Mouse (Mus musculus) lung, postnatal 14 days (tissue): ENCODE data around the gene Arhgef39.
A peak's percentile ranks its signal among the peaks of the same experiment; 100 is the strongest.
"Not testable (repeated sequence)": the region's sequence is repeated elsewhere in the genome, so short reads cannot be mapped to it uniquely, and the experiment has no call there.

ENCODE experiments used
- DNase-seq: peaks from one replicate; pipeline ENCODE4 v3.0.0; 2021

Gene Arhgef39

DNA sequence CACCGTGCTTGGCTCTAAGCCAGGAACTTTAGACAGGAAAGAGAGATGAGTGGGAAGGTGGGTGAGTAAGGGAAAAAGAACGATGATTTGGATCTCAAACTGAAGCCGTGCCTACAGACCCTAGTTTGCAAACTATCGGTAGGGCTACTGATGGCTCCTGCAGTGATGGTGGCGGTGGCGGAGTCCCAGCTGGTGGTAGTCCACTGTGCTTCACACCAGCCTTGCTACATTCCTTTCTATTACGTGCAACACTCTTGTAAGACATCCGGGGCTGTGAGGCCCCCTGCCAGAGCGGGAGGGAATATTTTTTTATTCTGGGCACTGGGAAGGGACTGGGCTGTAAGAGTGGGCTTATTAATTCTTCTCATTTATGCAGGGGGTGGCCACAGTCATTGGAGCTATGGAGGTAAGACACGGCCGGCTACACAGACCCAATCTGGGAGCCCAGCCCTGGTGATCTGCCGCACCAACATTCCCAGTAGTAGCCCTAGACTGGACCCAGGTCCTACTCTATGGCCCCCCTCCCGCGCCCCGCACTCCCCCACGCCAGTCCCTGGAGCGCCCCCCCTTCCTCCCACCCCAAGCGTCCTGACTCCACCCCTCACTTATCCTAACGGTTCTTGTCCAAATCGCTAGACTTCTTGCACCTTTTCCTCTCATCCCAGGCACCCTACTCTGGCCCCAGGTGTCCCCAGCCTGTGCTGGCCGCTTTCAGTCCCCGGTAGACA lies 8.6 kb upstream of the Arhgef39 start:
- peak; percentile 45 for DNase-seq

DNA sequence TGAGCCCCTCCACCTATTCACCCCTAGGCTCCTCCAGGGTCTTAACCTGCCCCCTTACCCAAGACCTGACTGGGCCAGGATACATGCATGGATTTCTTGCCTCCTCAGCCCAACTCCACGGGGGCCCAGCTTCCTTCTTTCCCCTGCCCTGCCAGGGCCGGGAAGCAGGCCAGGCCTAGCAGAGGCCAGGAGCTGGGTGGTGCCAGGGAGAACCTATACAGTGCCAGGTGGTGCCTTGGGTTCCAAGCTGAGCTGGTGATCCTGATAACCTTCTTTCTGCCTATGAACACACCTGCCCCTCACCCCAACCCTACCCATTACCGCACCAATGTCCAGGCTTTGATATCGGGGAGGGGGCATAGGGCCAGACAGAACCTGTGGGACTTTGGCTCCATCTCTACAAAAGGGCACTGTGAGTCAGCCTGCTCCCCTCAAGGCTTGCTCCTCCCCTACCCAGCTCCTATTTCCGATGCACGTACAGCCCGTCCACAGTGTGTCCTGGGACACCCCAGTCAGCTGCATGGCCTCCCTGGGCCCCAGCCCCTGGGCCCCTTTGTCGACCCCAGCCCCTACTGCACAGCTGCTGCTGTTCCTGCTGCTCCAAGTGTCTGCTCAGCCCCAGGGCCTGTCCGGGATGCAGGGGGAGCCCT lies 7.2 kb upstream of the Arhgef39 start, which contains the start of gene Car9:
TSS of gene Car9 (plus strand) at position 431 of the 650 bp plus-strand sequence.
- no peak for DNase-seq

DNA sequence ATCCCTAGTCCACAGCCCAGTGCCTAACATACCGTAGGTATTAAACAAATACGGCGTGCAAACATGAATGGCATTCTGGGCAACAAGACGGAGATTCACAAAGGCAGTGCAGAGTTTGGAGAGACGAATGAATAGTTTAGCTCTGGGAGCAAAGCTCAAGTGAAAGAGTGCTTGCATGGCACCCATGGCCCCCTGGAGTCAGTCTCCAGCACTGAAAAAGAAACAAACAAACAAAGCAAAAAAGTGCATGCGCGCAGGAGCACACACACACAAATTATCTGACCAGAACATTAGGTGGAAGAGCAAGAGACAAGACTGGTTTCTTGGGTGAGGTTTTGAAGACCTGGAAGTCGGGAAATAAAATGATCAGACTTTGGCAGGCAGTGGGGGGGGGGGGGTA lies 6.6 kb upstream of the Arhgef39 start:
- no peak for DNase-seq

DNA sequence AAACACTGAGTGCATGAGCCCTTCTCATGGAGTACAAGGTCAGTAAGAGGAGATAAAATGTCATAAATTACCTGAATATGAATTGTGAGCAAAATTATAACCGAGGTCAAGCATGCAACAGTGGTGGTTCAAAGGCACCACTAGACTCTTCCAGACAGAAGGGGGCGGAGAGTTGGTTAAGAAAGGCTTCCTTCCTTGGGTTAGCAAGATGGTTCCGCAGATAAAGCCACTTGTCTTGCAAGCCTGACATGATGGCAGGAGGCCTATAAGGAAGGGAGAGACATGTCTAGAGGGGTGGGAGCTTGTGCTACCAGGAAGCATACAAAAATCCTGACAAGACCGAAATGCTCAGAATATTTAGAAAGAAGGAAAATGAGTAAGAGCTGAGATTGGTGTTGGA lies 4.8 kb upstream of the Arhgef39 start:
- DNase-seq, result no peak

DNA sequence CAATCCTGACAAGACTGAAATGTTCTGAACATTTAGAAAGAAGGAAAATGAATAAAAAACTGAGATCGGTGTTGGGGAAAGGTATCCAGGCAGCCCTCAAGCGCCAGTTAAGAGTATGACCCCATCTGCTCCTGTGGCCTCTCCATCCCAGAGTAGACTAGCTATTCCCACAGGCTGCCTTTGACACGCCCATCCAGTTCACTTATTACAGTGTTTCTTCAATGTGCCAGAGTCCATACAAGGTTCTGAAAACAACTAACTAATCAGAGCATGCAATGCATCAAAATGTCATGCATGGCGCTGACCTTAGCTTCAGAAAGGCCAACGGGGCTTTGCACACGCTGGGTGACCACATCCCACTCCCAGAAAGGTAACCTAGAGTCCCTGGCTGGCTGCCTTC lies 4.0 kb upstream of the Arhgef39 start:
- DNase-seq, result no peak

DNA sequence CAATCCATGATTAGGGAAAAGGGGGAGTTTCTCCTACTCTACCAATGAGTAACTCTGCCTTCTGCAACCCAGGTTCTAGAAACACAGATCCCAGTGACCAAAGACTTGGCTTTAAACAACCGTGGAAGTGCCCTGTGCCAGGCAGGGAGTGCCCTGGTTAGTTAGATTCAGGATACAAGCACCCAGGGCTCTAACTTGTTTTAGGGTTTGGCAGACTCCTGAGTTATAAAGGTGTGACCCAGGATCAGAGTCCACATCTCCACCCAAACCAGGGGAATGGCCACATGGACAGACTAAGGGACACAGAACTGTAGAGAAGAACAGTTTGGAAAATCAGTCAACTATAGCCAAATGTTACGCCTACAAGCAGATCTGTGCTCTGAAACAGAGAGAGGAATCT lies 3.5 kb upstream of the Arhgef39 start:
- DNase-seq, result no peak

DNA sequence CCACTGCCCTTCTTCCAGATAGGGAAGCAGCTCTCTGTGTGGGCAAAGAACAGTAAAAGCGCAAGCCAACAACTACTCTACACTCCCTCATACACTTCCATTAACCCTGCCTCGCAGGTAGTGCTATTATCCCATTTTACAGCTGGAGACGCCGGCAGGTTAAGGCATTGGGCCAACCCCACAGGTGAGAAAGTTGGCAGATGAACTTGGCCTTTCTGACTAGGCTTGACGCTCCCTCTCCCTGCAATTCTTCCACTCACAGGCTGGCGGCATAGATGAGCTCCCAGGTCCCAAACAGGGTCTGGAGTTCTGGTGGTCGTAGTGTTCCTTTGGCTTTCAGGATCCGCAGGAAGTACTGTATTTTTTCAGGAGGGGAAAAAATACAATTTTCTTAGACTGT lies 512 bp downstream of the Arhgef39 start:
- no peak for DNase-seq

DNA sequence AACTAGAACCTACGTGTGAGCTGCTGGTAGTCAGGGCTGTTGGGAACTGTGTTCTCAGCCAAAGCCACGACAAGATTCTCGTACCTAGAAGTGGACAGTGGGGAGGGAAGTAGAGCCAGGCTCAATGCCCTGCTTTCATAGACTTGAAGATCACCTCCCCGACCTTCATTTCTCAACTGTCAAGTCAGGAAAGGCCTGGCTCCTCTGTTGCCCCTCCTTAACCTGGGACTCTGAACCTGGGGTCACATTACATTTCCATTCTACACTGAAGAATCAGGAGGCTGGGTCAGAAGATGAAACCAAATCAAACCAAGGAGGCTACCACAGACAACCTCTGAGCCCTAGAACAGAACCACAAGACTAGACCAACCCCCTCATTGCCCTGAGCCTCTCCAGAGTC lies 1.5 kb downstream of the Arhgef39 start:
- DNase-seq, result no peak

DNA sequence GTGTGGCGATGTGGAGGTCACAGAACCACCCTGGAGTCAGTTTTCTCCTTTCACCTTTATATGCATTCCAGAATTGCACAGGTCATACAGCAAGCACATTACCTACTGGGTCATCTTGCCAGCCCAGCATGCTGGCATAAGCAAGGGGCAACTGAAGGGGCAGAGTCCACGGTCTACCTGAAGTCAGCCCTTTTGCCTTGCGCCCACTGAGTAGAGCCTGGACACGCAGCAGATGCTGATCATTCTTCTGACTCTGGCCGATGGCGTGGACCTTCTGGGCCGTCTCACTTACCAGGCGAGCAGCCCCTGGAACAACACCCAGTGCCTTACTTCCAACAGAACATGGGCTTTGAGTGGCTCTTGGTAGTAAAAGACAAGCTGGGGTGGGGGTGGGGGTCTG lies 2.1 kb downstream of the Arhgef39 start:
- DNase-seq, result no peak

DNA sequence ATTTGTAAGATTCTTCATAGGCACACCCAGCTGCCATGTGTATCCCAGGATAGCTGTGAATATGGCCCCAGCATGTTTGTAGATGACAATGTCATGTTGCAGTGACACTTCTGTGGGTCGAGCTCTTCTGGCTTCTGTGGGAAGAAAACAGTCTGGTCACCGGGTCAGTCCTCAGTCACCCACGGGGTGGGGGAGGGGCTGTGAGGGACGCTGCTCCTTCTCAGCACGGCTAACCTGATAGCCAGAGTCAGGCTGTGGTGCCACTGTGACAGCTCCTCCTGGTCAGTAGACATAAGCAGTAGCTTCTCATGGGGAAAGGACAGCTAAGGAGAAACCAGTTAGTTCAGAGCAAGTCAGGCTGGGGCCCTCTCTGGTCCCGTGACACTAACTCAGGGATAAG lies 2.9 kb downstream of the Arhgef39 start:
- DNase-seq, result no peak

DNA sequence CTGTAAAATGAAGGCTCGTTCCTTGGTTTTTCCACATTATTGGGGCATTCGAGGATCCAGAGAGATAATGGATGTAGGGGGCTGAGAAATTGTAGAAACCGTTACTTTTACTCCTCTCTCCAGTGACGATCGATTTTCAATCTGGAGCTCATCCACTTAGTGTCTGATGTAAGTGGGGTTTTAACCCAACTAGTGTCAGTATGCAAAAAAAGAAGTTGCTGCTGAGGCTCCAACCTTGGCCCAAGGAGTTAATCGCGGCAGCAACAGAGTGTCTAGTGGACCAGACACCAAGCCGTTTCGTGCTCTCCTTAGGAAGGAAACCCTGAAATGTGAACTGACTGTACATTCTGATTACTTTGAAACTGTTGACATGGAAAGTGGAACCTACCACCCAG lies 5.7 kb downstream of the Arhgef39 start:
- no peak for DNase-seq

DNA sequence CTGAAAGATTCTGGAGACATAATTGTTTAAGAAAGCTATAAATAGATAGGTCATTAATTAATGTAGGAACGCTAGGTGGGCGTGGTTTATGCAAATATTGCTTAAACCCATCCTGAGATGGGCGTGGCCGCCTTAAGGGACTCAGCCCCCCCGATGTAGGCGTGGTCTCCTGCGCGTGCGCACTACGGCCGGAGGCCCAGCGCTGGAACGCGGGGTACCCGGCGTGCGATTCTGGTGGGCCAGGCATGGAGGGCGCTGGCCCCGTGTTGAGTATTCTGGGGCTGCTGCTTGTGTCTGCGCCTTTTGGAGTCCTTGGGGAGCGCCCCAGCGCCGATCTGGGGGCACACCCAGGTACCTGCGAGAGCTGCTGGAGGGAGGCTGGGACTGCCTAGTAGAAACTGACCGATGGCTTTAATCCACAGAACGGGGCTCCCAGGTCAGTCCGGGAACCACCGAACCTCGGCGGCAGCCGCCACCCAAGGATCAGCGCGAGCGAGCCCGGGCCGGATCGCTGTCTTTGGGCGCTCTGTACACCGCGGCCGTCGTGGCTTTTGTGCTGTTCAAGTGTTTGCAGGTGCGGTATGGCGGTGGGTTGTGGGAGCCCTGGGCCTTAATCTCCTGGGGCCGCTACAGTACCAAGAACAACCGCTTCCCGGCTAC lies 6.2 kb downstream of the Arhgef39 start:
- peak; percentile 98 for DNase-seq

DNA sequence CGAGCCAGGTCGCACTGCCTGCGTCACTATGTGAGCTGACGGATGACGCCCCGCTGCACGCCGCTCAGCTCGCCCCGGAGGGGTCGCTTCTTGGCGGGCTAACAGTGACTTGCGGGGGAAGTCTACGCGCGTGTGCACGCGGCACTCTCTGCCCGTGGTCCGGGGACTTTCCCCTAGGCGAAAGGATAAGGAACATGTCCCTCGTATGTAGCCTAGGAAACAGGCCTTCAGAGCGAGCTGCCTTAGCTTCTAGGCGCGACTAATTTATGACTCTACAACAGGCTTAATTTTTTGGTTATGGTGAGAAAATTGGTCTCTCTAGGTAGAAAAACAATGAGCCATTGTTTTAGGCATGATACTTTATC lies 6.7 kb downstream of the Arhgef39 start, which contains the start of gene Ccdc107:
TSS of gene Ccdc107 (plus strand) at position 80 of the 365 bp plus-strand sequence.
- peak; percentile 90 for DNase-seq

DNA sequence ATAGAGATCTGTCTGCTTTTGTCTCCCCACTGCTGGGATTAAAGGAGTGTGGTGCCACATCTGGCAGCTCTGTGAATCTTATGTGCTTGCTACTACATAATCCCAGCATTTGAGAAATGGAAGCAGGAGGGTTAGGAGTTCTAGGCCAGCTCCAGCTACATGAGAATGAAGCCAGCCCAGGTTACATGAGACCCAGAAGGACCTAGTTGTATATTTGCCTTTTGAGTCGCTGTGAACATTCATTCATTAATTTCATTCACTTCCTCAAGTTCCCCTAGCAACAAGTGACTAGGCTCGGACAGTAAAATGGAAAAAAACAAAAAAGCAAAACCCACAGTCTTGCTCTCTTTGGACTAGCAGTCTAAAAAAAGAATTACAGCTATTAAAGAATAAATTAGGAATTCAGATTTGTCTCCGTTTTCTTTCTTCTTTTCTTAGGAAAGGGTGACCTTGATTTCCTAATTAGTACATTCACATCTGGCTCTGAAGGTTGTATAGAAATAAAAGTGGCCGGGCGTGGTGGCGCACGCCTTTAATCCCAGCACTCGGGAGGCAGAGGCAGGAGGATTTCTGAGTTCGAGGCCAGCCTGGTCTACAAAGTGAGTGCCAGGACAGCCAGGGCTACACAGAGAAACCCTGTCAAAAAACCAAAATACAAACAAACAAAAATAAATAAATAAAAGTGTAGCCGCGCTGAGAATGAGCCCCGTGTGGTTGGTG lies 7.2 kb downstream of the Arhgef39 start:
- no peak for DNase-seq

DNA sequence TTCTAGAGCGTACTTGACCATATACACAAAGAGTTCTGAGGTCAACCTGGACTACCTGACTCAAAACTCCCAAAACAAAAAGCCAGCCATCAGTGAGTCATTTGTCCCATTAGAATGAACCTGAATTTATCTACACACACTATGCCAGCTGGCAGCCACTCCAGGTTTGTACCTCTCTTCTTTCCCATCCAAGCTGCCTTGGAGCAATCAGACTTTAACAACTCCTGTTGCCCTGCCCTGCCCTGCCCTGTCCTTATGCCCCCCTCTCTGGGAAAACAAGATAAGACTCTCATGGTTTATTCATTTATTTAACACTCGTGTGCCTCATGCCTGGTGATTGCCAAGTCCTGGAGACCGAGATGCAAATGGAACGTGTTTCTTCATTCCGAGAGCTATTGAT lies 8.7 kb downstream of the Arhgef39 start:
- peak; percentile 58 for DNase-seq

DNA sequence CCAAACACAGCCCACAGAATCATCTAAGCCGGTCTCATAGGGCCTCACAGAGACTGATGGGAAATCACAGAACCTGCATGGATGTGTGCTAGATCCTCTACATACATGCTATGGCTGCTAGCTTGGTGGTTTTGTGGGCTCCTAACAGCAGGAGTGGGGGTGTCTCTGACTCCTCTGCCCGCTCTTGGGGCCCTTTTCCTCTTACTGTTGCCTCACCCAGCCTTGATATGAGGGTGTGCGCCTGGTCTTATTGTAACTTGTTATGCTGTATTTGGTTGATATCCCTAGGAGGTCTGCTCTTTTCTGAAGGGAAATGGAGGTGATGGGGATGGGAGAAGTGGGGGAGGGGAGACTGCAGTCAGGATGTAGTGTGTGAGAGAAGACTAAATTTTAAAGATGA lies 9.9 kb downstream of the Arhgef39 start:
- no peak for DNase-seq

DNA sequence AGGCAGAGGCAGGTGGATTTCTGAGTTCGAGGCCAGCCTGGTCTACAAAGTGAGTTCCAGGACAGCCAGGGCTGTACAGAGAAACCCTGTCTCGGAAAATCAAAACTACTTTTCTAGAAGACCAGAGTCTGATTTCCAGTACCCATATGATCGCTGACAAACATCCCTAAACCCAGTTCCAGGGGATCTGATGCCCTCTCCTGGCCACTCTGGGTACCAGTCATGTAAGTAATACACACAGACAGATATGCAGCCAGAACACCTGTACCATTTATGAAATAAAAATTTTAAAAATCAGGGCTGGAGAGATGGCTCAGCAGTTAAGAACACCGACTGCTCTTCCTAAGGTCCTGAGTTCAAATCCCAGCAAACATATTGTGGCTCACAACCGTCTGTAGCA lies 13.8 kb downstream of the Arhgef39 start:
- DNase-seq, result not testable (repeated sequence)

DNA sequence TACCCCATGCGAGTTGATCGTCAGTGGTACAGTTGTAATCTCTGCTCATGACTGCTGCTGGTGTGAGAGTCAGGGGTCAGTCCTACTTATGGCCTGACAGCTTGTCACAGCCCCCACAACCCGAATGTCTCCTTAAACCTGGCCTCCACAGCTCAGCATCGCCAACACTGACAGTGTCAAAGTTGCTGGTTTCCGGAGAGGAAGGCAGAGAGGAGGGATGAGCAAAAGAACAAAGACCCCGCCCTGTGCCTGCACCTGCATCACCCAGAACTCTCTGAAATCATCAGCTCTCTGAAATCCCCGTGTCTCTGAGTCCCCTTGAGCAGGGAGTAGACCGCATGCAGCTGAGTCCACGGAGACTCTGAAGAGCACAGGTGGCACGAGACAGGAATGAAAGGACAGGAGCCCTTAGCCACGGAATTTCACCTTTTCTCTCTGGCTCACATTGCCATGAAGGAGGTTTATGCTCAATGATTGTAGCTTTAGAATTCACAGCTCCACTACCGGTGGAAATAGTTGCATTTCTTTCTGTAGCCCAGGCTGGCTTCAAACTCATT lies 15.9 kb downstream of the Arhgef39 start, which contains the start of gene Sit1:
TSS of gene Sit1 (minus strand) at position 200 of the 557 bp plus-strand sequence.
- no peak for DNase-seq

DNA sequence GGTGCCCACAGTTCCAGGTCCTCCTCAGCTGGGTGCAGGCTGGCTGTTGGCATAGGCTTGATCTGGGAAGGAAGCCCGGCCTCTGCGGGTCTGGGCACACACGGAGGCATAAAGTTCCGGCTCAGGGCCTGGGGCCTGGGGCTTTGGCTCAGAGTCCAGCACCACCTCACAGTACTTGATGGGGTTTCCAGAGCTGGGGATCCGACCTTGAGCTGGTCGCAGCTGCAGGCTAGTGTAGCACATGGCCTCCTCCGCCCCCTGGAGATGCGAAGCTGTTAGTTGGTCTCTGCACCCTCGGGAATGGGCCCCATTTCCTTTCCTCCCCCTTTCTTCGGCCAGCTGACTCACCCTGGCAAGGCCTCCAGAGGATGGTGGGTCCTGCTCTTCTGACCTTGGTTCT lies 16.9 kb downstream of the Arhgef39 start:
- DNase-seq, result no peak

DNA sequence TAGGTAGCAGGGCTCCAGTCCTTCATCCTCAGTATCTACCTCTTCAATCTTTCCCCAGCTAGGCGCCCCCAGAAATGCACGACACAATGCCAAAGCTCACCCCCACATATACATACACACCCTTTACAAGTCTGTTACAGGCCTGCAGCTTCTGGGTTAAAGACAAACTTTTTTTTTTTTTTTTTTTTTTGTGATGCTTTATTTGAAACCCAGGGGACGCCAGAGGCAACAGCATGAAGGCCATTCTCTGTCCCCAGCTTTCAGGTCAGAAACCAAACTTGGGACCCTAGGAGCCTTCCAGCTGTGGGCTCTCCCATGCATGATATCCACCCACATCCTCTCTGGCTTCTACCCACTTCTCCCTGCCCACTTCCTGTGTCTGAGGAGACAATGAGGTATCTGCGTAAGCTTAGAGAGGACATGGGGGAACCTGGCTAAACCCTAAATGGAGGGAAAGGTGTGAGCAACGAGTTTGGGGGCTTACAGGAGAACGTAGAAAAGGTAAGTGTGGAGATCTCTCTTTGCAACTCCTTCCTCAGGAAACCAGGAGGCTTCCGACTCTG lies 17.5 kb downstream of the Arhgef39 start:
- DNase-seq, result no peak

DNA sequence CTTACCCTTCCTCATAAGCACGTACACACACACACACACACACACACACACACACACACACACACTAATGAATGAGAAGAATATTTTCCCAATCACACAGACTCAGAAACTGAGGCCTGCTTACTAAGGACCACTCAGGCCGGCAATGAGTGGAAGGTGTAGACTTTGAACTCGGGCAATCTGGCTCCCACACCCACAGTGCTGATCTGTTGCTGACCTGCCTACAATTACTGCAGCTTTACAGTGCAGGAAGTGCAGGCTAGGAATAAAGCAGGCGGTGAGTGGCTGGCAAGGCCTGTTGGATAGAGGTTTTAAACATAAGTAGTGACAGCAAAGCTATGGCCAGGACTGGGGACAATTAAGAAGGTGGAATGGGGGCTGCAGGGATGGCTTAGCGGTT lies 18.5 kb downstream of the Arhgef39 start:
- DNase-seq, result no peak
